Mouse (Mus musculus): ENCODE results near the gene Sipa1l1.

Gene Sipa1l1

DNA sequence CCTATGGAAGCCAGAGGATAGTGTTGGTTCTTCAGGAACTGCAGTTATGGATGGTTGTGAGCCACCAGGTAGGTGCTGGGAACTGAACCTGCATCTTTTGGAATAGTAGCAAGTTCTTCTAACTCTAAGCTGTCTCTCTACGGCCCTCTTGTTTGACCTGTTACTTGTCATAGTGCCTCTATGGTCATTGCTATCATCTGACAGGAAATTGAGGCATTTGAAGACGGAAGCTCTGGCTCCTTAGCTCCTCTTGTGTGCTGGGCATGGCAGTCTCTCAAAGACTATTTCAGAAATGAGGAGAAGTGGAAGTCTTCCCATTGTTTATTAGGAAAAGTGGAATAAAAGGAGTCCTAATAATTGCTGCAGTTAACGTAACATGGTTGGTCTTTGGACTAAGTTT is 38.9 kb downstream of the Sipa1l1 start:
- DNase-seq (ENCODE audit: extremely low read depth, low read depth) = no peak

DNA sequence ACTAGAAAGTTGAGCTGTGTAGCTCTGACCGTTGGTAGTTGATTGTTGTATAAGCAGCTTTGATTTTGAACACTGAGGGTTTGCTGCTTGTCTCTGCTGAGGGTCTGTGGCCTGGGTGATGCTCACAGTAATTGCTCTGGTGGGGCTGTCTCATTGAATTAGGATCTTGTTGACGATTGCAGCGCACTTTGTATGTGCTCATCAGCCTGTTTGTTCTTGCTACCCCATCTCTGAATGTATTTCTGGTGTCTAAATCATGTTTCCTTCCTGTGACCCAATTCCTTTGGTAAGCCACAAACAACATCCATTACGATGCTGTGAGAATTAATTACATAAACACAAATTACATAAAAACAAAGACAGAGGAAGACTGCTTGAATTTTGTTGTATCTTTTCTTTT is 39.5 kb downstream of the Sipa1l1 start:
- DNase-seq (ENCODE audit: extremely low read depth, low read depth) = no peak

DNA sequence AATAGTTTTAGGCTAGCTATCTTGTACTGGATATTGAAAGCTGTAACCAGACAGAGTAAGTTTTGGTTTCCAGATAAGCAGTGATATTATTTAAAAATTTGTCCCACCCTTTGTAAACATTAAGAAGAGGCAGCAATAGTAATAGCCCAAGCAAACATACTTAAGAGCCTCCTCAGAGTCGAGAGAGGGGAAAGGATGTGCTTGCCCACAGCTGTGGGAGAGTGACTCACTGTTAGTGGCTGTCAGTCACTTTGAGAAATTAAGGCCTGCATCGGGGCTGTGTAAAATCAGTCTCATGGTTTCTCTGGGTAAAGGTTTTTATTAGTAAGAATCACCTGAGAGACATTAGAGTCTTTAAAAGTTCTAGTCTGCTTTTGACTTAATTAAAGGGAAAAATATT is 40.6 kb downstream of the Sipa1l1 start:
- DNase-seq (ENCODE audit: extremely low read depth, low read depth) = no peak

DNA sequence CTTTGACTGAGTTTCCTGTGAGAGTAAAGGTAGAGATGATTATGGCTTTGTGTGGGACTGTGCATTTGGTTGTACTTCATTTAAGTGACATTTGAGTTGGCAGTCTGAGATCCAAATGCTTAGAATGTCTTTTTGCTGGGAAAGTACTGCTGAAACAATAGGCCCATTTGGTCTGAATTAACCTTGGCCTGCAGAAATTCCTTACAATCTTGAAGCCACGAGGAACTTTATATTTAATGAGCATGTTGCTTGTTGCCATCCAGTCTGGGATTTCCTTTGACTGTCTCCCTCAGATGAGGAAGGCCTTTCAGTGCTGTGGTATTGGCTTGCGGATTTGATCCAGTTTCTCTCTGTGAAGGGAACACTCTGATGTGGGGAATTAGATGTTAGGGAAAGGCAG is 43.9 kb downstream of the Sipa1l1 start:
- no peak for DNase-seq (ENCODE audit: extremely low read depth, low read depth)

DNA sequence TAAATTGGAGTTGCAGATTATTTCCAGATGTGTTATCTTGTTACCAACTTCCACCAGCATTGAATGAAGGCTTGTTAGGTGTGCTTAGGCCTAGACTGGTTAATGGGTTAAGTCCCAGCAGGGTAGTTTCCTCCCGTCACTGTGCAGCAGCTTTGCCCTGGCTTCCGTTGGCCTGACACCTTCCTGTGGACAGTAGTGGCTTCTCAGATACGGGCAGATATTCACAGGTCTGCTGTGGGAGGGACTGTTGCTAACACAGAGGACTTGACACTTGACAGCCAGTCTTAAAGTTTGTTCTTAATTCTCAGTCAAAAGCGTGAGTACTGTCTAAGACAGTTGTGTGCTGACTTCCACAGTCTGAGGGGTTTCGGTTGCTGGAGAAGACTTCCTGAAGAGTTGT is 45.8 kb downstream of the Sipa1l1 start:
- DNase-seq (ENCODE audit: extremely low read depth, low read depth) = no peak

DNA sequence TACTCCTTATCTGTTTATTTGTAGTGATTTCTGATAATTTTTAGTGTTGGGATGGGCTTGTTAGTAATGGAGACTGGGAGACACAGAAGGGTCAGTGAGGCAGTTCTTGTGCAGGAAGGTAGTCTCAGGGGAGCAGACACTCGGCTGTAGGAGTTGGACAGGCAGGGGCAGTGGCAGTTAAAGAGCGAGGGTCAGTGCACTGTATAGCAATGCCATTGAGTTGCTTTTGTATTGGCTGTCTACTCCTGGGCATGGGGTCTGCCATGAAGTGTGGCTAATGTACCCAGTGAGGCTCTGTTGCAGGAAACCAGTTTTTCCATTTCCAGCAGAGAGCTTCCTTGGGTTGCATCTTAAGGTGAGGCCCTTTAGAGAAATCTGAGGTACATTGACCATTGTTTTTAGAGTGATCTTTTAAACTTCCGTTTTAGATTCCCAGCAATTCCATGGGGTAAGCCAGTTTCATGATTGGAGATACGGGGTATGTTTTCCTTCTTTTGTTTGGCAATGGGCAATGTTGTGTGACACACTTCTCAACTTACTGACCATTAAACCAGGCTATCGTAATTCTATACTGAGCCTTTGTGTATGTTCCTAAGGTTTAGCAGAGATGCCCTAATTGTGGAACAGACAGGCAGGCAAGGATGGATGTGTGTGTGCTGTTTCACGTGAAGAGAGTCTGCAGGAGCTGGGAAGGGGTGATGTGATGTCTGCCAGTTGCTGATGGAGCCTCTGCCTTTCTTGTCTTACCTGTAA is 47.9 kb downstream of the Sipa1l1 start:
- DNase-seq (ENCODE audit: extremely low read depth, low read depth) = no peak

DNA sequence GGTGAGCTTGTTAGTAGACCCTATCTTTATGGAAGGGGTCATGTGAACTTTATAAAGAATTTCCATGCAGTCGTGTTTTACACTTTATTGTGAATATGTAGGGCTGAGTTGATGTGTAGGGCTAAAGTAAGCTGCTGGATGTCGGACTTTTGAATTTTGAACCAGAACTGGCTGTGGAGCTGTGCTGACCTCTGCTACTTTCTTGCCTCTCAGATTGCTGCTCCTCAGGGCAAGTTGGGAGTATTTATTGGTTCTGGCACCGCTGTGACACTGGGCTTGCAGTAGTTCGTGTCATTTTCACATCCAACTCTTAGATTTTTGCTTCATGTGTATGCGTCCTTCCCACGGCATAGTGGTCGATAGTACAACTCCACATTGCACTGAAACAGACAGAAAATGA is 49.1 kb downstream of the Sipa1l1 start:
- DNase-seq (ENCODE audit: extremely low read depth, low read depth) = no peak

DNA sequence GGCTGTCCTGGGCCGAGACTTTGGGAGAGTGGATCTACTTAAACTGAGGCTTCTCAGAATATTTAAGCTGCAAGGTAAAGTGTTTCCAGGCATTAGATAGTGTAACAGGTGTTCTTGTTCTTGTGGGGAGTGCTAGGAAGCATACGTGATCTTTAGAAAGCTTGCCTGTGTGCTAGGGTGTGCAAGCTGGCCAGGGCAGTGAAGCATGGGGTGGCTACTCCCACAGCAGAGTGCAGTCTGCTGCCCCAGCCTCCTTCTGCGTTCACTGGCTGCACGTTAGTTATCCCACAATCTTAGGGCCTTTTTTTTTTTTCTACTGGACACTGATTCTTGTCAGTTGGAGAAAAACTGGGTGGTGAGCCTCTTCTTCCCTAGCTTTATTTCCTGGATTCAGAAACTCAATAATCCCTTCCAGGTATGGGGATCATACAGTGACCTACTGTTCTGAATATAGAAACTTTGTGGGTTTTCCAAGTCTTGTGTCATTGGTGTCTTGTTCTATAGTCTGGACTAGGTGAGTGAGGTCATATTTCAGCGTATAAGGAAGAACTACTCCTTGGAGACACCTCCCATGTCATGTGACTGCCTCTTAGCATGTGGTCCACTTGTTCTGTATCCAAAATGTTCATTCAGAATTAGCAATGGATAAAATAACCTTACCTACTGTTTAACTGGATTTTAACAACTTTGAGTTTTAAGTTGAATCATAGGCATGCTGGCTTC is 51.4 kb downstream of the Sipa1l1 start:
- DNase-seq (ENCODE audit: extremely low read depth, low read depth) = no peak

DNA sequence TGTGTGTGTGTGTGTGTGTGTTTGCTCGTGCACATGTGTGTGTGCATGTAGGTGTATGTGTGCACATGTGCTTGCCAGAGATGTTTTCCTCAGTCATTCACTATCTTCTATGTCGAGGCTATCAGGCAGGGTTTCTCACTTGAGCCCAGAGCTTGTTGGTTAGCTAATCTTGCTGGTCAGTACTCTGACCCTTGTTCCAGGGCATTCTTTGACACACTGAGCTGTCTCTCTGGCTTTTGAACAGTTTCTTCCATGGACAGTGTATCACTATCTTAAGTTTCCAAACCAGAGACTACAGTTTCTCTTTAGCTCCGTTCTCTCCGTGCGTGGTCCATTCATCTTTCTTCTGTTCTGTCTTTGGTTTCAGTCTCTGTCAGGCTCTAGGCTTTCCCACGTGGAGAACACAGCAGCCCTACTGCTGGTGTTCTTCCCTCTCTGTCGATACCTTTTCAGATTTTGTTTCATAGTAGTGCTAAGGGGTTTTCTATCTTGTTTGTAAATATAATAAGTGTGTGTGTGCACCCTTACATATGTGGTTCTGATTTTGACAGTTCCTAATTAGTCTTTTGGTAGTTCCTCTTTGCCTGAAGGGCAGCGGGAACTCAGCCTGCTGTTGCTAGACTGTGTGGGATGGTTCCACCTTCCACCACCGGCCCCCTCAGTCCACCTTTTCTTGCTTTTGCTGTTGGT is 54.2 kb downstream of the Sipa1l1 start:
- no peak for DNase-seq (ENCODE audit: extremely low read depth, low read depth)

DNA sequence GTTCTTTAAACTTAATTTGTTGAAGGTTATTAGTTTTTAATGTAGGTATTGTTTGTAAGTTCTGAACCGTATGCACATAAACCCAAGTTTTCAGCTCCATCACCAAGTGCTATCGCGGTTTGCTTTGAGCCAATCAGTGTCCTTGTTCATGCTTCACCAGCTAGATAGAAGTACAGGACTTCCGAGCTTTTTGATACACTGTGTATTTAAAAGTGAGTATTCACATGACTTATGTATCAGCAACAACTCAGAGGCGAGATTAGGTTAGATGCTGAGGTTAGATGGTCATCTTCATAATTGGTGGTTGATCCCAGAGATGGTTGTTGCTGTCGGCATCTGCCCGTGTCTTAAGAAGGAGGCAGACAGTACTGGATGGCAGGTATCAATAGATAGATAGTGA is 55.7 kb downstream of the Sipa1l1 start:
- DNase-seq (ENCODE audit: extremely low read depth, low read depth) = no peak

DNA sequence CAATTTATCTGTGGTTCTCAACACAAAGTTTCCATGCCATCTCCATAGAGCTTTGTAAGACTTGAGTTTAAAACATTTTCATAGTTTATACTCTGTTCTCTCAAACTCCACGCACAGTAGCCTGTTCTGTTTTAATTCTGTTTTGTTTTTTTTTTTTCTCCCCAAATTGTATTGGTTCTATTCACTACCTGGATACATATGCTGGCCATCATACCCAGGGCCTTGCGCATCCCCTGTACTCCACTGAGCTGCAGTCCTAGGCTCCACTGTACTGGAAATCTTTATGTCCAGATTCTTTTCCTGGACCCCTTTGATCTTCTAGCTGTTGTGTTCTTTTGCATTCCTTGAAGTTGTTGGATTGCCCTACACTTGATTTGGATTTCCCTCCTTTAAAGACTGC is 56.2 kb downstream of the Sipa1l1 start:
- DNase-seq (ENCODE audit: extremely low read depth, low read depth) = no peak

DNA sequence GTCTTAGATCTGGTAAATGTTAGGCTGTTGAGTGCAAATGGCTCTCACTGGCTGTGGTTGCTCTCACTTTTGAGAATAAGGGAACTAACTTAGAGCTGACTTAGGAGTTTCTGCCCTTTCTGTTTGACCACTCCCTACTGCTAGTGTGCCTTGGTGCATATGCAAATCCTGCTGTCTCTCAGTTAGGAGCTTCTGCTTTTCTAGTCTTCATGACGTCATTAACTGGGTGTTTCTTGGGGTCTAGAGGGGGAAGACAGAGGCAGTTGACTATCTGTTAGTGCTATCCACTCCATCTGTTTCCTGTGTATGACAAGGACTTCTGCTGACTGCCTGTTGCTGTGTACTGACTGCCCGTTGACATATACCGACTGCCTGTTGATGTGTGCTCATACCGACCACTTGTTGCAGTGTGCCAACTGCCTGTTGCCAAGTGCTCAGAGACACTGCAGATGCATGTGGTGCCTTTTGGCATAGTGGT is 56.7 kb downstream of the Sipa1l1 start:
- peak; percentile 100 for DNase-seq (ENCODE audit: extremely low read depth, low read depth)

DNA sequence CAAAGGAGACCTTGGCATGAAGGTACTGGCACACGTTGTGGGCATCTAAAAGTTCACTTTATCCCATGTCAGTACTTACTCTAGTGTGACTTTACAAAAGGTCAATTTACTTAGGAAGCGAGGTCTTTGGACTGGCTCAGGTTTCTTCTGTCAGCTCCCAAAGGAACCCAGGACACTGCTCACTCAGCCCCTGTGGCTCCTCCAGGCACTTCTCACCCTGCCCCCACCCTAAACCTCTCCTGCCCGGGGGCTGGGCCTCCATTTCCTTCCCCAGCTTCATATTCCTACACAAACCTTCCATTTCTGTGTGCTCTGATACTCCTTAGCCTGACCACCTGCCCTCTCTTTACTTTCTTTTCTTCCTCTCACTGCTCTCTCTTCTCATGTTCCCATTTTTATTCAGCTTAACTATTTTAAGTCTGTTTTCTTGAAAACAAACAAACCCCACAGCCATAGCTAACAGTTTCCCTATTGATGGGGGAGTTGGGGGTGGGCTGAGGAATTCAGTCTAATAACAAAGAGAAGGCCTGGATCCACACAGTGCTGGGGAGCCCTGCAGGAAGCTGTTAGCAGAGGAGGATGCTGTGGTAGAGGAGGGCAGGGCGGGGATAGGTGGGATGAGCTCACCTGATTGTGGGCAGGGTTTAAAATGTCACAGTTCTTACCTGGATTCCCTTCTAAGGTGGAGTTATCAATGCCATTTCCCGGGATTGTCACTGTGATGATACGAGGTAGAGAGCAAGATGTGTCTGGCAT is 57.4 kb downstream of the Sipa1l1 start:
- DNase-seq (ENCODE audit: extremely low read depth, low read depth) = no peak

DNA sequence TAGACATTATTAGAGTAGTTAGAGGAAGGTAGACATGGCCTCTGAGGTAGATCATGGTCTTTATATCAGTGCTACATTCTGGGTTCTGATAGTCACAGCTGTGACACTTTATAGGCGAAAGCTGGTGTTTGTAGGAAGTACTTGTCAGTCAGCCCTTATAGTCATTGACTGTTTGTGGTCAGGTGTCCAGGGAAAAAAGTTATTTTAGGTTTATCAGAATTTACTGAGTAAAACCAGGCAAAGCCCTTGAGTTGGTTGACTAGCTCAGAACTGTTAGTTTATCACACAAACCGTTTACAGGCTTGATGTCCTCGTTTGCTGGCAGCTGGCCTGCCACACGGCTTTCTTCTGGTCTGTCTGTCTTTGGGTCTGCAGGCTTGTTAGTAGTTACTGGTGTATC is 61.0 kb downstream of the Sipa1l1 start:
- DNase-seq (ENCODE audit: extremely low read depth, low read depth) = no peak

DNA sequence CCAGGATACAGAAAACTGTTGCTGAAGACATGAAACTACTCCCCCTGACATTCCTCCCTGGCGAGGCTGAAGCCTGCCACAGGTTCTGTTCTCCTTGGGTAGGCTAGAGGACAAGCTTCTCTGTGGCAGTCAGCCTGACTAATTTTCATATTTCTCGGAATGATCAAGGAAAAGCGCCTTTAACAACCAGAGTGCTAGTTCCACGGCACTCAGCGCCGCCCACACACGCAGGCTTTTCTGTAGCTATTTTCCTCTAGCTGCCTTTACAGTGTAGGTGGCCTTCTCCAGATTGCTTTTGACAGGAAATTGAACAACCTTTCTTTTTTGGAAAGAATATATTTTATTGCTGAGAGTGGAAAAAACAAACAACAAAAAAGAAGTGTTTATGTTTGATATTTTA is 62.1 kb downstream of the Sipa1l1 start:
- no peak for DNase-seq (ENCODE audit: extremely low read depth, low read depth)

DNA sequence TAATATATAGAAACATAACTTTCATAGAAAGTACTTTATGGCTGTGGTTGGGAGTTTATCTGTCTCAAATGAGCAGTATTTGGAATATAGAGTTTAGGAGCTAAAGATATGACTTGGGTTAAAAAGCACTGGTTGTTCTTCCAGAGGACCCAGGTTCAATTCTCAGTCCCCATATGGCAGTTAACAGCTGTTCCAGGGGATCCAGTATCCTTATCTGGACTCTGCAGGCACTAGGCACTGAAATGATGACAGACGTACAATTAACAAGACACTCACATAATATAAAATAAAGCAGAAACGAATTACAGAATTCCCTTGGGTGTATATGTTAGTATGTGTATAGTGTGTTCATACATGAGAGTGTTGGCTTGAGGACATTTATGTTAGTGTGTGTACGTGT is 64.1 kb downstream of the Sipa1l1 start:
- peak; percentile 68 for DNase-seq (ENCODE audit: extremely low read depth, low read depth)

DNA sequence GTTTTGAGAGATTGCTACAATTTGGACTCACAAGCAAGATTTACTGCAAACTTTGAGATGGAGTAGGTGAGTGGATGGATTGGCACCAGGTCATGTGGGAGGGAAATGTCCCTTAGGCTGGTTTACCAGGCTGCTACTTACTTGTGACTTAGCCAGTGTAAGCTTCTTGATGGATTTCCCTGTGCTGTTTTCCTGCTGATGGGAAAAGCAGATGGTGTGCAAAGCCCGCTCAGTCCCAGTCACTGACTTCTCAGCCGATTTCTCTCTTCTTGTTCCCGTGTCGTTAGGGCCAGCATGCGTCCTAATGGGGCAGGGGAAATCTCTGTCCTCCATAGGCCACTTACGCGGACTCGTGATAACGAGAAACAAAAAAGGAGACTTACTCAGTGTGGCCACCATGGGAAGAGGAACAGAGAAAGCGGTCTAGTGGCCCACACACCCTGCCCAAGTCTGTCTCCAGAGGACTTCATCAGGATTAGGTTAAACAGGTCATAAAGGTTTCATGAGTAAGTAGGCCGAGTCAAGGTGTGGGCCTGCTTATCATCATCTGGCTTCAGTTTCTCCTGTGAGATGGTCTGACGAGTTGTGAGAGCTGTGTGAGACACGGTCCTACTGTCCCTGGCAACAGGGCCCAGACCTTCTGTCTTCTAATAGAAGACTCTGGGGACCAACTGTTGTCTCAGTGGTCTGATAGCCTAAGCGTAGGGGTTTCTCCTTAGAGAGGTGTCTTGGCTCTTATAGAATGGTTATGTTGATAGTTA is 65.5 kb downstream of the Sipa1l1 start:
- DNase-seq (ENCODE audit: extremely low read depth, low read depth) = no peak

DNA sequence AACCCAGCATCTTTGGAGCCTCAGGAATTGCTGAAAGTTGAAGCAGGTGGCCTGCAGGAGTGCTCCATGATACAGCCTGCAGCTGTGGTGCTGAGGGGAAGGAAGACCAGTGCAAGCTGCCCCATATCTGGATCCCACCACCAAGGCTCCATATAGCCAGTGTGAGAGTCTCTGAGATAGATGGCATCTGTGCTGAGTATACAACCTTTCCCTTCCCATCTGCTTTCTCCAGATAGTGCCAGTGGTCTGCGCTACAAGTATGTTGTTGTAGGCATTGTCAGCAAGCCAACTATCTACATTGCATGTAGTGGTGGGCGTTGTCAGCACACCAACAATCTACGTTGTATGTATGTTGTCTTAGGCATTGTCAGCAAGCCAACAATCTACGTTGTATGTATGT is 68.0 kb downstream of the Sipa1l1 start:
- DNase-seq (ENCODE audit: extremely low read depth, low read depth) = no peak

DNA sequence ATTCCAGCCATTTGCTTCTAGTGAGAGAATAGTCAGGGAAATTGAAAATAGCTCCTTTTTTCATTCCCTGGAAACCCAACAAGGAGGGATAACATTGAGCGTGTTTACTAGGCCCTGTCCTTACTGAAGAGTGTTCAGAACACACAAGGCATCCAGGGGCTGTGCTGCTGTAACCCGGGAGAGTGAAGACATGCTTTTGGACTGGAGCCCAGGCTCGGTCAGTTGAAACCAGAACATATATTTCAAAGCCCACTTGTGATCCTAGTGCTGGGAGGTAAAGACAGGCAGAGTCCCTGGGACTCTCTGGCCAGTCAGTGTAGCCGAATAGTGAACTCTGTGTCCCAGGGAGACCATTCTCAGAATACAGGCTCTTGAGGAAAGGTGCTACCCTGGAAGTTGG is 68.8 kb downstream of the Sipa1l1 start:
- no peak for DNase-seq (ENCODE audit: extremely low read depth, low read depth)

DNA sequence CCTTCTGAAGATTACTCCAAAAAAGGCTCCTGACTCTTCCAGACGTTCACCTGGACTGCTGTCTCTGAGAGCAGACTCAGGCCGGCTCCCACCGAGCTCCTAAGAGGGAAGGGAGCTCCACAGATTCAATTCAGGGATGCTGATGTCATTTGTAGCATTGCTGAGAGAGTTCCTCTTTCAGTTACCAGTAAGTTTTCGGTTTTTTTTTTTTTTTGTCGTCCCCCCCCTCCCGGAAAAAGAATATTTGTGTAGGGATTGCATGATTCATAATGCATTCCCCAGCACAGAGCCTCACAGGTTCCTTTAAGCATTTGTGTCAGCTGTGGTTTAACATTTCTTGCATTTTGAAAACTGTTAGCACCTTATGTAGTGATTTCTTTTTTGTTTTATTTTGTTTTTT is 71.6 kb downstream of the Sipa1l1 start:
- no peak for DNase-seq (ENCODE audit: extremely low read depth, low read depth)

DNA sequence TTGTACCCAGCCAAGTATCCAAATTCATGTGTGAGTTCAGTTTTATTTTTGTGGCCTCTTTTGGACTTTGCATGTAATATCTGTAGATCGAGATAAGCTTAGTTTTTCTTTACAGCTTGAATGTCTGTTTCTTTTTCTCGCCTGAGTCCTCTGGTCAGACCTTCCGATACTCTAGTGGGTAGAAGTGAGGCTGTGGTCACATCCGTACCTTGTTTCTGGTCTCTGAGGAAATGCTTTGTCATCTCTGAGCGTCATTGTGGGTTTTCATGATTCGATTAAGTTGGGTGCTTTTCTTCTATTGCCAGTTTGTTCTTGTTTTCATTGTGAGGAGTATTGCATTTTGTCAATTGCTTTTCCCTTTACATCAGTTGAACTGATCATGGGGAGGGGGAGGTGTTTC is 76.1 kb downstream of the Sipa1l1 start:
- DNase-seq (ENCODE audit: extremely low read depth, low read depth) = peak; percentile 74

Measured in MEL-GATA-1-ER (cell line).